Mouse (Mus musculus) neural tube, embryonic 11.5 days (tissue): ENCODE measurements around the gene Foxi1. TPM values are rescaled to one million over a fixed set of nuclear protein-coding genes. Genes with fewer than 3 reads are reported as not detected.

Experiments used
- ATAC-seq: fragments of 200-750 bp; cut with Nextera tagmentation; 2 replicates; pipeline ENCODE4 v1.8.0; 2017; ENCODE audit warnings: moderate number of reproducible peaks, mild to moderate bottlenecking, moderate TSS enrichment, moderate library complexity; ENCODE audit not compliant: insufficient read depth, low FRiP score, low TSS enrichment
- DNase-seq: peaks from one replicate; pipeline ENCODE4 v3.0.0-alpha.2; 2015; ENCODE audit warnings: low spot score
- H3K27ac ChIP-seq: fragments of 300-500 bp; sonication (generic); 2 replicates; pipeline ENCODE4 v1.5.1; 2014; ENCODE audit warnings: low read depth, mild to moderate bottlenecking, low read length
- H3K27me3 ChIP-seq: fragments of 300-500 bp; sonication (generic); 2 replicates; pipeline ENCODE4 v1.6.1; 2014; ENCODE audit warnings: mild to moderate bottlenecking, low read length, mixed read lengths; ENCODE audit not compliant: control insufficient read depth, insufficient read depth
- H3K36me3 ChIP-seq: fragments of 300-500 bp; sonication (generic); 2 replicates; pipeline ENCODE4 v1.6.1; 2014; ENCODE audit warnings: mild to moderate bottlenecking, low read length, moderate library complexity, mixed read lengths; ENCODE audit not compliant: control insufficient read depth, insufficient read depth
- H3K4me1 ChIP-seq: fragments of 300-500 bp; sonication (generic); 2 replicates; pipeline ENCODE4 v1.6.1; 2014; ENCODE audit warnings: low read length, mixed read lengths; ENCODE audit not compliant: control insufficient read depth, insufficient read depth
- H3K4me2 ChIP-seq: fragments of 300-500 bp; sonication (generic); 2 replicates; pipeline ENCODE4 v1.6.1; 2014; ENCODE audit warnings: low read depth, mild to moderate bottlenecking, moderate library complexity
- H3K4me3 ChIP-seq: fragments of 300-500 bp; sonication (generic); 2 replicates; pipeline ENCODE4 v1.5.1; 2014; ENCODE audit warnings: low read depth, low read length
- H3K9ac ChIP-seq: fragments of 300-500 bp; sonication (generic); 2 replicates; pipeline ENCODE4 v1.6.1; 2014; ENCODE audit warnings: mild to moderate bottlenecking, low read length
- H3K9me3 ChIP-seq: fragments of 300-500 bp; sonication (generic); 2 replicates; pipeline ENCODE4 v1.6.1; 2016; ENCODE audit warnings: low read length; ENCODE audit not compliant: control insufficient read depth
- WGBS: fragments of 180-500 bp; shearing (Covaris S2); extraction: QIAGEN DNeasy Blood & Tissue Kit; methylation state at CpG from one replicate; pipeline ENCODE4 v1.1.7; 2014; 5-methylcytosine and 5-hydroxymethylcytosine counted together
- polyA plus RNA-seq: library from polyadenylated mRNA; unstranded; fragments of >200 nt; fragmentation: Nextera tagmentation; extraction: Ambion mirVana; gene quantifications from 2 replicates; pipeline ENCODE4 v1.2.1, GENCODE M21; 2014

Gene Foxi1
- polyA plus RNA-seq, 1 experiment from 2014 or later = not detected

DNA sequence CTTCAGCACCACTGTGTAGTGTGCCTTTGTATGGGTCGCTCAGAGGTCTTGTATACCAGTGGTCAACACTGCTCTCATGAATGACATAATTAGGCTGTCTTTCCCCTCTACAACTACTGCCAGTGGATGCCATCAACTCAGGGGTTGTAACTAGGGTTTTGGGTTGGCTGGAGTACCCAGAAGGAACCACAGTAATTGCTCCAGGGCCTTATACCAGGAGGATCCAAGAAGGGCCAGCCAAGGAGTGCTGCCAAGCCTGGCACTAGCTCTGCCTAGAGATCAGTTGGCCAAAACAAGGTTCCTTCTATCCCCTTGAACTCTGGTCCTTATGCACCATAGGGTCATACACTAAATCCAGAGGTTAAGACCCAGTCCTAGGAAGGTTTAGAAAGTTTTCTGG is 31.5 kb downstream of the Foxi1 start:
- H3K27me3 ChIP-seq = no peaks in the 10 kb centered on the region
- no peak for ATAC-seq
- 82% methylated on average over 1 of the region's 1 CpGs for WGBS

DNA sequence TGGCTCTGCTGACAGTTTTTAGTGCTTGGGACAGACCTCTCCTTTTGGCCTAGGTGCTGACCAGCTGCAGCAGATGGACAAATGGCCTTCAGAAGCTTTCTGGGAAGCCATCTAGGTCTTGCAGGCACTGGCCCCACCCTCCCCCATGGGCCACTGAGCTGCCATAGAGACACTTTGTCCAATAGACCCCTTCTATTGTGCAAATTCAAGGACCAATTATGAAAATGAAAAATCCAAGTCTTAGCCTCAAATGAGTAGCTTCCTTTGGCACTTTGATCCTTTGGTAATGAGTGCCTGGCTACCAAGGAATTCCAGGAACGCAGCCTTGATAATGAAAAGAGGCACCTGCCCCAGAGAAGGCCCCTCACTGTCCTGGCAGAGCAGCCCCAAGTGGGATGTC is 36.7 kb downstream of the Foxi1 start:
- no peaks in the 10 kb centered on the region for H3K27me3 ChIP-seq
- H3K4me1 ChIP-seq = no peaks in the 10 kb centered on the region
- no peak for ATAC-seq
- H3K36me3 ChIP-seq = no peaks in the 10 kb centered on the region
- WGBS = 90% methylated on average over 1 of the region's 1 CpGs
- no peak overlapping the region for H3K27ac ChIP-seq
- no peak overlapping the region for H3K4me3 ChIP-seq
- H3K9me3 ChIP-seq = no peaks in the 10 kb centered on the region
- H3K4me2 ChIP-seq = no peak overlapping the region
- no peak overlapping the region for H3K9ac ChIP-seq
- DNase-seq = no peak

More for the DNA sequence above, 31.5 kb downstream of the Foxi1 start:
- Histone ChIP-seq H3K4me1 (no peaks in the 10 kb centered on the region), H3K4me2 (no peak overlapping the region), H3K9me3 (no peaks in the 10 kb centered on the region), H3K36me3 (no peaks in the 10 kb centered on the region), H3K9ac (no peak overlapping the region), H3K27ac (no peak overlapping the region), H3K4me3 (no peak overlapping the region)
- DNase-seq = no peak

GRCm38 (mm10) chr11:34169464-34169894 is 38.4 kb downstream of the Foxi1 start:
- no peaks in the 10 kb centered on the region for H3K36me3 ChIP-seq
- no peak overlapping the region for H3K4me2 ChIP-seq
- 48% methylated on average over 5 of the region's 5 CpGs for WGBS
- no peak for DNase-seq
- H3K27me3 ChIP-seq = no peaks in the 10 kb centered on the region
- H3K9ac ChIP-seq = no peak overlapping the region
- no peaks in the 10 kb centered on the region for H3K4me1 ChIP-seq
- H3K27ac ChIP-seq = no peak overlapping the region
- H3K9me3 ChIP-seq = no peaks in the 10 kb centered on the region
- ATAC-seq = no peak
- no peak overlapping the region for H3K4me3 ChIP-seq

- Histone ChIP-seq H3K4me1 (no peaks in the 10 kb centered on the region), H3K4me3 (no peak overlapping the region), H3K9ac (no peak overlapping the region), H3K36me3 (no peaks in the 10 kb centered on the region), H3K27ac (no peak overlapping the region), H3K4me2 (no peak overlapping the region), H3K9me3 (no peaks in the 10 kb centered on the region), H3K27me3 (no peaks in the 10 kb centered on the region)
- WGBS = 72% methylated on average over 4 of the region's 4 CpGs
- no peak for ATAC-seq
- no peak for DNase-seq
Measured at GRCm38 (mm10) chr11:34166392-34166791, 41.5 kb downstream of the Foxi1 start.

- no peak for ATAC-seq
- no peak overlapping the region for H3K9ac ChIP-seq
- H3K9me3 ChIP-seq = no peaks in the 10 kb centered on the region
- H3K27me3 ChIP-seq = no peaks in the 10 kb centered on the region
- H3K4me3 ChIP-seq = no peak overlapping the region
- H3K36me3 ChIP-seq = no peaks in the 10 kb centered on the region
- H3K4me1 ChIP-seq = no peaks in the 10 kb centered on the region
- H3K4me2 ChIP-seq = no peak overlapping the region
- H3K27ac ChIP-seq = no peak overlapping the region
- no peak for DNase-seq
- 97% methylated on average over 11 of the region's 11 CpGs for WGBS
Measured at GRCm38 (mm10) chr11:34165278-34165677, 42.6 kb downstream of the Foxi1 start.

DNA sequence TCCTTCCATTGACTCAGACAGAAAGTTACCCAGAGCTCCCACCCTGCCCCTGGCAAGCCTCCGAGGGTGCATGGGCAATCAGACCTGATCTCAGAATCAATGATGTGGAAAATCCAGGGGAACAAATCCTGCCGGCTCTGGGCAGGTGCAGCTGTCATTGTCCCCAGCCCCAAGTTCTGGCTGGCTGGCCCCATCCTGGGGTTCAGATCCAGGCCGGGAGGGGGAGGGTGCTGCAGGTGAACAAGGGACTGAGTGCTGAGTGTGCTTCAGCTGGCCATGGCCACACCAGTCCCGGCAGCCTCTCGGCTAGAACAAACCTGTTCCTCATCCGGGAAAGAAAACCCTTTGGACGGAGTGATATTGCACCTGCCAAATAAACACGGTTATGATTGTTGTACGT is 49.0 kb downstream of the Foxi1 start:
- no peaks in the 10 kb centered on the region for H3K4me1 ChIP-seq
- no peak for DNase-seq
- H3K27ac ChIP-seq = no peak overlapping the region
- WGBS = 84% methylated on average over 9 of the region's 9 CpGs
- H3K27me3 ChIP-seq = no peaks in the 10 kb centered on the region
- no peaks in the 10 kb centered on the region for H3K36me3 ChIP-seq
- H3K4me3 ChIP-seq = no peak overlapping the region
- H3K9me3 ChIP-seq = no peaks in the 10 kb centered on the region
- H3K4me2 ChIP-seq = no peak overlapping the region
- ATAC-seq = no peak
- H3K9ac ChIP-seq = no peak overlapping the region

DNA sequence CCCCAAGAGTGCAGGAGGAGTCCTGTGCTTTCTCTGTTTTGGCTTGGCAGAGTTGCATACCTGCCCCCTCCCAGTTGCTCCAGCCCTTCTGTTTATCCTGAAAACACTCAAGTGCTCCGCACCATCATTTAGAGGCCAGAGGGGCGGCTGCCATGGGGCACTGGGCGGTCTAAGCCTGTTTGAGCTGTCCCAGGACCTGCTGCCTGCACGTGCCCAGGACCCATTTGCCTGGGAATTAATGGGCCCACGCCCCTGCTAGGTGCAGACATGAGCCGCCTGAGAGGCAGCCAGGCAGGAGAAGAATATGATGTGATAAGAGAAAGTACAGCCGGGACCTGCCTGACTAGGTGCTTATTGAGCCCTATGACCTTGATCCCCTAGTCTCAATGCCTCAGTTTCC is 52.7 kb downstream of the Foxi1 start:
- ATAC-seq = no peak
- Histone ChIP-seq H3K9ac (no peak overlapping the region), H3K4me3 (no peak overlapping the region), H3K27ac (no peak overlapping the region), H3K4me2 (no peak overlapping the region), H3K4me1 (no peaks in the 10 kb centered on the region), H3K9me3 (no peaks in the 10 kb centered on the region), H3K27me3 (no peaks in the 10 kb centered on the region), H3K36me3 (no peaks in the 10 kb centered on the region)
- WGBS = 62% methylated on average over 7 of the region's 7 CpGs
- no peak for DNase-seq

Other genes starting within 250 kb of the Foxi1 start
- 0.09 and 0.17 TPM in 2 replicates for gene Kcnmb1, start 245.1 kb downstream of the Foxi1 start, polyA plus RNA-seq
- gene Kcnip1, start 214.9 kb downstream of the Foxi1 start, polyA plus RNA-seq = 16.0 and 16.7 TPM in 2 replicates
- gene Lcp2, start 161.2 kb downstream of the Foxi1 start, polyA plus RNA-seq = 1.9 and 2.2 TPM in 2 replicates
- 2.9 and 4.8 TPM in 2 replicates for gene 4930469K13Rik, start 109.5 kb downstream of the Foxi1 start, polyA plus RNA-seq
- gene Fam196b, start 106.7 kb upstream of the Foxi1 start, polyA plus RNA-seq = 1.4 and 1.7 TPM in 2 replicates